Mouse (Mus musculus): ENCODE results near the gene Donson. TPM values are rescaled to one million over a fixed set of nuclear protein-coding genes. Genes with fewer than 3 reads are reported as not detected.
A peak's percentile ranks its signal among the peaks of the same experiment; 100 is the strongest.
"Not testable (repeated sequence)": the region's sequence is repeated elsewhere in the genome, so short reads cannot be mapped to it uniquely, and the experiment has no call there.

The Donson gene
- polyA plus RNA-seq, 1 experiment from 2014 or later = 38.5 TPM

DNA sequence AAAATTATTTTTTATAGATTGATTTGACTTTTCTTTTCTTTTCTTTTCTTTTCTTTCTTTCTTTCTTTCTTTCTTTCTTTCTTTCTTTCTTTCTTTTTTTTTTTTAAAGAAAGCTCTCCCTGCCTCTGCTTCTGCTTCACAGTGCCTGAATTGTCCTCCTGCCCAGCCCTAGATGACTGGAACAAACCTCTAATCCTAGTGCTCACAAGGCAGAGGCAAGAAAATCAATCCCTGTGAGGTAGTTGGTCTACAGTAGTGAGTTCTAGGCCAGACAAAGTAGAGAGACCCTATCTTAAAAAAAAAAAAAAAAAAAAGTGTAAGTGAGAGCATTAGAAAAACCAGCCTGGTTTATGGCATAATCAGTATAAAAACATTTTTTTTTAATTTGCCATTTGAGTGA, 38.8 kb downstream of the Donson start:
- ATAC-seq (ENCODE audit: low FRiP score) (no peak), DNase-seq (ENCODE audit: low spot score) (no peak)
- Histone ChIP-seq H3K36me3 (ENCODE audit: control insufficient read depth, insufficient read depth, low read length) (peaks cover 7% of the 10 kb centered on the region), H3K4me3 (ENCODE audit: low read depth, low read length) (no peak overlapping the region), H3K4me1 (replicated peaks; ENCODE audit: control insufficient read depth, insufficient read depth, low read length) (0 out of 2 replicates have a peak, but pooled peaks cover 4% of the 10 kb centered on the region), H3K27ac (ENCODE audit: low read depth, low read length) (no peak overlapping the region), H3K4me2 (replicated peaks; ENCODE audit: low read depth, low read length) (no peak overlapping the region), H3K27me3 (ENCODE audit: control insufficient read depth, insufficient read depth, low read length) (no peaks in the 10 kb centered on the region), H3K9ac (ENCODE audit: low read depth, low read length) (no peak overlapping the region), H3K9me3 (ENCODE audit: control insufficient read depth, low read length) (no peaks in the 10 kb centered on the region)

DNA sequence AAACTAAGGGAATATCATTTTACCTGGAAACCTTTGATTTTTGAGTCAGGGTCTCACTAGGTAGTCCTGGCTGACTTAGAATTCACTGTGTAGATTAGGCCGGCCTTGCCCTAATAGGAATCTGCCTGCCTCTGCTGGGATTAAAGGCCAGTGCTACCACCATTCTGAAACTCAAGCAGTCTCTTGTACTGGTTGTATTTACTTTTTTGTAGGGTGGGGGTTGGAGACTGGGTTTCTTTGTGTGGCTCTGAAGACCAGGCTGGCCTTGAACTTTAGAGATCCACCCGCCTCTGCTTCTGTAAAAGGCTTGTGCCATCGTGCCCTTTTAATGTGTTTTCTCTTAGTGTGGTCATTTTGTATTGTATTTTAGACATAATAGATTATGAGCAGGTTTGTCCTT, 39.3 kb downstream of the Donson start:
- WGBS = 73% methylated on average over 3 of the region's 3 CpGs
- no peak overlapping the region for H3K27ac ChIP-seq (ENCODE audit: low read depth, low read length)
- no peaks in the 10 kb centered on the region for H3K9me3 ChIP-seq (ENCODE audit: control insufficient read depth, low read length)
- peak overlapping the region; percentile 50 for H3K4me2 ChIP-seq (replicated peaks; ENCODE audit: low read depth, low read length)
- H3K4me1 ChIP-seq (replicated peaks; ENCODE audit: control insufficient read depth, insufficient read depth, low read length) = 0 out of 2 replicates have a peak, but pooled peaks cover 4% of the 10 kb centered on the region
- no peak for ATAC-seq (ENCODE audit: low FRiP score)
- 0 out of 2 replicates have a peak overlapping the region, but pooled peaks have one; percentile 24 for H3K9ac ChIP-seq (ENCODE audit: low read depth, low read length)
- H3K4me3 ChIP-seq (ENCODE audit: low read depth, low read length) = peak overlapping the region; percentile 84
- H3K27me3 ChIP-seq (ENCODE audit: control insufficient read depth, insufficient read depth, low read length) = no peaks in the 10 kb centered on the region
- DNase-seq (ENCODE audit: low spot score) = no peak
- peaks cover 5% of the 10 kb centered on the region; the same call in 1 of the 2 replicates for H3K36me3 ChIP-seq (ENCODE audit: control insufficient read depth, insufficient read depth, low read length)

GRCm38 (mm10) chr16:91648220-91648550, 40.4 kb downstream of the Donson start:
- Histone ChIP-seq H3K4me2 (replicated peaks; ENCODE audit: low read depth, low read length) (peak overlapping the region; percentile 50), H3K9me3 (ENCODE audit: control insufficient read depth, low read length) (no peaks in the 10 kb centered on the region), H3K4me1 (replicated peaks; ENCODE audit: control insufficient read depth, insufficient read depth, low read length) (0 out of 2 replicates have a peak, but pooled peaks cover 4% of the 10 kb centered on the region), H3K27ac (ENCODE audit: low read depth, low read length) (peak overlapping the region; percentile 95), H3K36me3 (ENCODE audit: control insufficient read depth, insufficient read depth, low read length) (peaks cover 5% of the 10 kb centered on the region; the same call in 1 of the 2 replicates), H3K27me3 (ENCODE audit: control insufficient read depth, insufficient read depth, low read length) (no peaks in the 10 kb centered on the region), H3K9ac (ENCODE audit: low read depth, low read length) (peak overlapping the region; percentile 88), H3K4me3 (ENCODE audit: low read depth, low read length) (peak overlapping the region; percentile 84)
- DNase-seq (ENCODE audit: low spot score) = peak; percentile 84
- WGBS = 1% methylated on average over 25 of the region's 25 CpGs
- ATAC-seq (ENCODE audit: low FRiP score) = peak; percentile 71

- Histone ChIP-seq H3K4me2 (replicated peaks; ENCODE audit: low read depth, low read length) (peak within 1 kb of the TSS; percentile 90), H3K9me3 (ENCODE audit: control insufficient read depth, low read length) (no peaks in the 10 kb centered on the region), H3K27ac (ENCODE audit: low read depth, low read length) (peak within 1 kb of the TSS; percentile 95), H3K9ac (ENCODE audit: low read depth, low read length) (peak within 1 kb of the TSS; percentile 88), H3K27me3 (ENCODE audit: control insufficient read depth, insufficient read depth, low read length) (no peaks in the 10 kb centered on the region), H3K4me3 (ENCODE audit: low read depth, low read length) (peak within 1 kb of the TSS; percentile 84), H3K36me3 (ENCODE audit: control insufficient read depth, insufficient read depth, low read length) (peaks cover 5% of the 10 kb centered on the region; the same call in 1 of the 2 replicates), H3K4me1 (replicated peaks; ENCODE audit: control insufficient read depth, insufficient read depth, low read length) (0 out of 2 replicates have a peak, but pooled peaks cover 4% of the 10 kb centered on the region)
- DNase-seq (ENCODE audit: low spot score) (peak; percentile 95), ATAC-seq (ENCODE audit: low FRiP score) (peak; percentile 96)
- under 1% methylated on average over 69 of the region's 70 CpGs for WGBS
These were observed 40.9 kb downstream of the Donson start, which contains the start of gene Son for GRCm38 (mm10) chr16:91647461-91648219. Gene Son (plus strand): TSS chr16:91647506.

DNA sequence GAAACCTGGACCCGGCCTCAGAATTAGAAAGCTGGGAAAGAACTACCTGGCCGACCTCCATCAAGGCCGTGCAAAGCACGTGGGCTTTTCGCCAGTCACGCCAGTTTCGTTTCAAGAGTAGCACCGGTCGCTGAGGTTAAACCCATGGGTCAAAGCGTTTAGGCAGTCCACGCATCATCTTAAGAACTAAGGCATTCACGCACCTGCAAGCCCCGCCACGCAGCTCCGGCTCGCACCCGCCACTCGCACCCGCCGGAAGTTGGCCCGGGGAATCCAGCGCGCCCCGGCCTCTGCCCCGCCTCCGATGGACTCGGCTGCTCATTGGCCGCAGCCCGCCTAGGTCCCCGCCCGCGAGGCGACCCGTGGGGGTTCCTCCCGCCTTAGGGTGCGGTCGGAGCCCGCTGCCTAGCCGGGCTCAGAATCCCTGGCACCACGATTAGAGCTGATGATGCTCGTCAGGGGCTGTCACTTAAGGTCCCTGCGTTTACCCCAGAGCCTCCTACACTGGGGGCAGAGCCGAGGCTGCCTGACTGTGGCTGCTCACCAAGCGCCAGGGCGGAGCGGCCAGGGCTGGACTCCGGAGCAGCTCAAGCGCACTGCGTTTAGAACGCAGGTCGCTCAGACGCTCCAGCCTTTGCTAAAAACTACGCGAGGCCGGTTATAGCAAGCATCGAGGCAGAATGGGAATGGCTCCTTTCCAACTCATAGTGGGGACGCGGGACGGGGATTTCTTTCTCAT, 41.7 kb downstream of the Donson start, which contains the start of gene Gart:
Gene Gart (minus strand): TSS at position 272 of the 739 bp plus-strand sequence.
- H3K9me3 ChIP-seq (ENCODE audit: control insufficient read depth, low read length) = no peaks in the 10 kb centered on the region
- under 1% methylated on average over 54 of the region's 59 CpGs for WGBS
- H3K27ac ChIP-seq (ENCODE audit: low read depth, low read length) = peak within 1 kb of the TSS; percentile 95
- peak within 1 kb of the TSS; percentile 88 for H3K9ac ChIP-seq (ENCODE audit: low read depth, low read length)
- no peaks in the 10 kb centered on the region for H3K27me3 ChIP-seq (ENCODE audit: control insufficient read depth, insufficient read depth, low read length)
- 0 out of 2 replicates have a peak, but pooled peaks cover 4% of the 10 kb centered on the region for H3K4me1 ChIP-seq (replicated peaks; ENCODE audit: control insufficient read depth, insufficient read depth, low read length)
- H3K36me3 ChIP-seq (ENCODE audit: control insufficient read depth, insufficient read depth, low read length) = no peaks in the 10 kb centered on the region
- H3K4me3 ChIP-seq (ENCODE audit: low read depth, low read length) = peak within 1 kb of the TSS; percentile 84
- H3K4me2 ChIP-seq (replicated peaks; ENCODE audit: low read depth, low read length) = peak within 1 kb of the TSS; percentile 90
- DNase-seq (ENCODE audit: low spot score) (peak; percentile 91), ATAC-seq (ENCODE audit: low FRiP score) (peak; percentile 85)

DNA sequence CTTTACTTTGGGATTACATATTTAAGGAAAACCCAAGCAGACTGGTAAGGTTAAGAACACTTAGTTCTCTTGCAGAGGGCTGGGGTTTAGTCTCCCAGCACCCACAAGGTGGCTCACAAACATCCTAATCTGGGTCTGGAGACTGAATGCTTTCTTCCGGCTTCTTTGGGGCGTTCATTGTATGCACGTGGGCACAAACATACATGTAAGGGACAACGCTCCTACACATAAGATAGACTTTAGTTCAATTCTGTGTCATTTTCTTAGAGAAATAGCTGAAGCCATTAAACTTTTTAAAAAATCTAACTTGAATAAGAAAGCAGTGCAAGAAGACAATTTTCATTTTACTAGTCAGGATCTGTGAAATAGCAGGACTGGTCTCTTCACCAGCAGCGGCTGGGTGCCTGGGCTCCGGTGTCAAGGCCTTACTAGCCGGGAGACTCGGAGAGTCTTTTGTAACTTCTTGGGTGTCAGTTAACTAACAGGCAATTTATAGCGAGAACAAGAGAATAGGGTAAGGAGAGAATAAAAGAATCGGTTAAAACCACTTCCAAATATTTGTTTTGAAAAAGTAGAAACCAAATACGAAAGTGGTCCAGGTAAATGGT, 42.5 kb downstream of the Donson start:
- Histone ChIP-seq H3K36me3 (ENCODE audit: control insufficient read depth, insufficient read depth, low read length) (no peaks in the 10 kb centered on the region), H3K4me2 (replicated peaks; ENCODE audit: low read depth, low read length) (peak overlapping the region; percentile 90), H3K9ac (ENCODE audit: low read depth, low read length) (peak overlapping the region; percentile 59), H3K4me3 (ENCODE audit: low read depth, low read length) (peak overlapping the region; percentile 84), H3K4me1 (replicated peaks; ENCODE audit: control insufficient read depth, insufficient read depth, low read length) (0 out of 2 replicates have a peak, but pooled peaks cover 4% of the 10 kb centered on the region), H3K9me3 (ENCODE audit: control insufficient read depth, low read length) (no peaks in the 10 kb centered on the region), H3K27ac (ENCODE audit: low read depth, low read length) (0 out of 2 replicates have a peak overlapping the region, but pooled peaks have one; percentile 95), H3K27me3 (ENCODE audit: control insufficient read depth, insufficient read depth, low read length) (no peaks in the 10 kb centered on the region)
- DNase-seq (ENCODE audit: low spot score) = peak; percentile 23
- ATAC-seq (ENCODE audit: low FRiP score) = no peak
- WGBS = 2% methylated on average over 11 of the region's 11 CpGs

DNA sequence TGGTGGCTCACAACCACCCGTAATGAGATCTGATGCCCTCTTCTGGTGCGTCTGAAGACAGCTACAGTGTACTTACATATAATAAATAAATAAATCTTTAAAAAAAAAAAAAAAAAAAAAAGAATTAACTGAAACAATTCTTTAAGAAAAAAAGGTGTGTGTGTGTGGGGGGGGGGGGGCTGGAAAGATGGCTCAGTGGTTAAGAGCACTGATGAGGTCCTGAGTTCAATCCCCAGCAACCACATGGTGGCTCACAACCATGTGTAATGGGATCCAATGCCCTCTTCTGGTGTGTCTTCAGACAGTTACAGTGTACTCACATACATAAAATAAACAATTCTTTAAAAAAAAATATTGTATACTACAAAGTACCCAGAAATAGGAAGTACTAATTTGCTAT, 43.1 kb downstream of the Donson start:
- ATAC-seq (ENCODE audit: low FRiP score); H3K9ac ChIP-seq (ENCODE audit: low read depth, low read length); H3K27ac ChIP-seq (ENCODE audit: low read depth, low read length); H3K4me2 ChIP-seq (replicated peaks; ENCODE audit: low read depth, low read length); H3K9me3 ChIP-seq (ENCODE audit: control insufficient read depth, low read length); DNase-seq (ENCODE audit: low spot score); H3K4me1 ChIP-seq (replicated peaks; ENCODE audit: control insufficient read depth, insufficient read depth, low read length); H3K4me3 ChIP-seq (ENCODE audit: low read depth, low read length); H3K36me3 ChIP-seq (ENCODE audit: control insufficient read depth, insufficient read depth, low read length); H3K27me3 ChIP-seq (ENCODE audit: control insufficient read depth, insufficient read depth, low read length): not testable (repeated sequence)
- no CpG with 5 or more reads among the region's 2 CpGs for WGBS

DNA sequence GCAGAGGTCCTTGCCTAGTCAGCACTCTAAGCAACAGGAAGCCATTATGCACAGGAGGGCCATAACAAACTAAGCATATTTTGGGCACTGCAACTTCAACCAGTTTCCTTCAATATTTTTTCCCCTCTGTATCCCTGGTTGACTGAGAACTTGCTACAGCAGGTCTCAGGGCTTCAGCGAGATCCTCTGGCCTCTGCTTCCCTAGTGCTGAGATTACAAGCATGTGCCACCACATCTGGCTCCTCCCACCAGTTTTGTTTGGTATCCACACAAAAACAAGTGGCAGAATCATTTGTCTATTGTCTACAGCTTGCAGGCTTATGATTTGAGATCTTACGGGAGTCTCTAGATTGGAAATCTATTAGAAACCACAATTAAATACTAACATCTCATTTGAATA, 43.7 kb downstream of the Donson start:
- Histone ChIP-seq H3K27me3 (ENCODE audit: control insufficient read depth, insufficient read depth, low read length) (no peaks in the 10 kb centered on the region), H3K27ac (ENCODE audit: low read depth, low read length) (no peak overlapping the region), H3K9ac (ENCODE audit: low read depth, low read length) (no peak overlapping the region), H3K4me3 (ENCODE audit: low read depth, low read length) (no peak overlapping the region), H3K36me3 (ENCODE audit: control insufficient read depth, insufficient read depth, low read length) (no peaks in the 10 kb centered on the region), H3K4me1 (replicated peaks; ENCODE audit: control insufficient read depth, insufficient read depth, low read length) (0 out of 2 replicates have a peak, but pooled peaks cover 4% of the 10 kb centered on the region), H3K4me2 (replicated peaks; ENCODE audit: low read depth, low read length) (no peak overlapping the region), H3K9me3 (ENCODE audit: control insufficient read depth, low read length) (no peaks in the 10 kb centered on the region)
- ATAC-seq (ENCODE audit: low FRiP score) (no peak), DNase-seq (ENCODE audit: low spot score) (no peak)
- 93% methylated on average over 2 of the region's 2 CpGs for WGBS

Measured in hindbrain, embryonic 11.5 days (tissue).